Mouse (Mus musculus) ES-Bruce4 (cell line): ENCODE results near the gene Ston1. TPM values are rescaled to one million over a fixed set of nuclear protein-coding genes. Genes with fewer than 3 reads are reported as not detected.

ENCODE experiments used
- H3K27ac ChIP-seq: 2 replicates; pipeline ENCODE4 v1.5.1; 2012; ENCODE audit warnings: low read length, inconsistent platforms; ENCODE audit not compliant: insufficient read depth
- H3K27me3 ChIP-seq: 2 replicates; pipeline ENCODE4 v1.6.1; 2012; ENCODE audit warnings: mild to moderate bottlenecking, low read length, inconsistent platforms; ENCODE audit not compliant: control insufficient read depth, poor library complexity, insufficient read depth, severe bottlenecking
- H3K36me3 ChIP-seq: 2 replicates; pipeline ENCODE4 v1.6.1; 2012; ENCODE audit warnings: inconsistent platforms, mild to moderate bottlenecking, low read length, moderate library complexity; ENCODE audit not compliant: control insufficient read depth, poor library complexity, insufficient read depth, severe bottlenecking
- H3K4me1 ChIP-seq: one replicate; pipeline ENCODE4 v1.8.1; 2011; ENCODE audit warnings: low read length; ENCODE audit not compliant: control insufficient read depth, insufficient read depth
- H3K4me3 ChIP-seq: 2 replicates; pipeline ENCODE4 v1.5.1; 2011; ENCODE audit warnings: low read depth, mild to moderate bottlenecking, low read length
- H3K9ac ChIP-seq: 2 replicates; pipeline ENCODE4 v1.6.1; 2012; ENCODE audit warnings: low read depth, mild to moderate bottlenecking, inconsistent platforms; ENCODE audit not compliant: poor library complexity, severe bottlenecking
- H3K9me3 ChIP-seq: replicated peaks from 2 replicates; pipeline ENCODE4 v1.6.1; 2012; ENCODE audit warnings: mild to moderate bottlenecking, low read length, inconsistent platforms; ENCODE audit not compliant: control insufficient read depth, poor library complexity, insufficient read depth, severe bottlenecking
- CTCF ChIP-seq: IDR thresholded peaks from one replicate; pipeline ENCODE4 v1.8.1; 2011; ENCODE audit warnings: low read depth, low read length
- EP300 ChIP-seq: IDR thresholded peaks from 2 replicates; pipeline ENCODE4 v1.6.1; 2011; ENCODE audit warnings: low read depth, low read length; ENCODE audit not compliant: insufficient read depth
- POLR2A ChIP-seq: IDR thresholded peaks from one replicate; pipeline ENCODE4 v1.8.1; 2011; ENCODE audit warnings: low read length; ENCODE audit not compliant: insufficient read depth
- polyA plus RNA-seq: library from polyadenylated mRNA; stranded (reverse); fragments of >200 nt; gene quantifications from 2 replicates; pipeline ENCODE4 v1.2.4, GENCODE M21; 2011; ENCODE audit warnings: low read depth; ENCODE audit not compliant: missing spikeins, insufficient read depth, insufficient read length

Gene Ston1
- polyA plus RNA-seq, 1 experiment, result 30.3 TPM

- TF ChIP-seq CTCF, result no peak
- no peak for TF ChIP-seq EP300
- TF ChIP-seq POLR2A, result no peak
- Histone ChIP-seq H3K4me3 (no peak overlapping the region), H3K9me3 (no peaks in the 10 kb centered on the region), H3K9ac (no peak overlapping the region), H3K4me1 (no peaks in the 10 kb centered on the region), H3K36me3 (0 out of 2 replicates have a peak, but pooled peaks cover 6% of the 10 kb centered on the region), H3K27ac (no peak overlapping the region), H3K27me3 (no peaks in the 10 kb centered on the region)
Observed at GRCm38 (mm10) chr17:88569807-88570540, 27.5 kb upstream of the Ston1 start.

GRCm38 (mm10) chr17:88570784-88571183, 26.7 kb upstream of the Ston1 start:
- Histone ChIP-seq H3K9ac (no peak overlapping the region), H3K27ac (no peak overlapping the region)

GRCm38 (mm10) chr17:88574811-88575210, 22.7 kb upstream of the Ston1 start:
- 0 out of 2 replicates have a peak, but pooled peaks cover 4% of the 10 kb centered on the region for H3K36me3 ChIP-seq
- no peaks in the 10 kb centered on the region for H3K9me3 ChIP-seq
- no peak overlapping the region for H3K9ac ChIP-seq
- no peak overlapping the region for H3K4me3 ChIP-seq
- TF ChIP-seq POLR2A (no peak), EP300 (no peak), CTCF (no peak)
- no peaks in the 10 kb centered on the region for H3K27me3 ChIP-seq
- H3K4me1 ChIP-seq, result no peaks in the 10 kb centered on the region
- H3K27ac ChIP-seq, result no peak overlapping the region

More at GRCm38 (mm10) chr17:88570784-88571183, 26.7 kb upstream of the Ston1 start:
- TF ChIP-seq EP300 (no peak), POLR2A (no peak), CTCF (no peak)
- Histone ChIP-seq H3K27me3 (no peaks in the 10 kb centered on the region), H3K36me3 (0 out of 2 replicates have a peak, but pooled peaks cover 6% of the 10 kb centered on the region), H3K9me3 (no peaks in the 10 kb centered on the region), H3K4me3 (peak overlapping the region; percentile 46; the same call in 1 of the 2 replicates), H3K4me1 (no peaks in the 10 kb centered on the region)

GRCm38 (mm10) chr17:88578522-88579242, 18.8 kb upstream of the Ston1 start:
- 0 out of 2 replicates have a peak, but pooled peaks cover 2% of the 10 kb centered on the region for H3K36me3 ChIP-seq
- H3K4me3 ChIP-seq, result no peak overlapping the region

GRCm38 (mm10) chr17:88580556-88580955, 16.9 kb upstream of the Ston1 start:
- no peak overlapping the region for H3K9ac ChIP-seq
- no peak overlapping the region for H3K27ac ChIP-seq
- TF ChIP-seq POLR2A, result no peak
- no peak overlapping the region for H3K4me3 ChIP-seq
- 0 out of 2 replicates have a peak, but pooled peaks cover 2% of the 10 kb centered on the region for H3K36me3 ChIP-seq
- H3K27me3 ChIP-seq, result no peaks in the 10 kb centered on the region
- no peaks in the 10 kb centered on the region for H3K9me3 ChIP-seq
- H3K4me1 ChIP-seq, result no peaks in the 10 kb centered on the region

More at GRCm38 (mm10) chr17:88578522-88579242, 18.8 kb upstream of the Ston1 start:
- Histone ChIP-seq H3K4me1 (no peaks in the 10 kb centered on the region), H3K27ac (no peak overlapping the region), H3K27me3 (no peaks in the 10 kb centered on the region), H3K9ac (no peak overlapping the region), H3K9me3 (no peaks in the 10 kb centered on the region)
- TF ChIP-seq POLR2A (no peak), CTCF (no peak), EP300 (no peak)

- TF ChIP-seq POLR2A (no peak), CTCF (no peak), EP300 (no peak)
Observed at GRCm38 (mm10) chr17:88581511-88582021, 15.9 kb upstream of the Ston1 start.

More at GRCm38 (mm10) chr17:88581511-88582021, 15.9 kb upstream of the Ston1 start:
- Histone ChIP-seq H3K9ac (no peak overlapping the region), H3K27me3 (no peaks in the 10 kb centered on the region), H3K27ac (no peak overlapping the region), H3K36me3 (0 out of 2 replicates have a peak, but pooled peaks cover 2% of the 10 kb centered on the region), H3K4me1 (no peaks in the 10 kb centered on the region), H3K9me3 (no peaks in the 10 kb centered on the region), H3K4me3 (no peak overlapping the region)
